Mouse (Mus musculus) testis, adult 2 months (tissue): ENCODE data around the gene Tmem267.

Experiments used
- CTCF ChIP-seq: fragments of 200-500 bp; IDR thresholded peaks from 2 replicates; pipeline ENCODE4 v1.5.1; 2012; ENCODE audit warnings: low read depth, mild to moderate bottlenecking, inconsistent platforms, low read length, moderate library complexity; ENCODE audit not compliant: control insufficient read depth, insufficient read depth, insufficient replicate concordance
- POLR2A ChIP-seq: fragments of 200-500 bp; IDR thresholded peaks from 2 replicates; pipeline ENCODE4 v1.6.1; 2012; ENCODE audit warnings: low read depth, mild to moderate bottlenecking, inconsistent platforms, low read length, moderate library complexity; ENCODE audit not compliant: control insufficient read depth

GRCm38 (mm10) chr13:119619735-119620134 is 131.9 kb downstream of the Tmem267 start:
- no peak for TF ChIP-seq CTCF
- no peak for TF ChIP-seq POLR2A
